20 mouse cellular contexts compared by ENCODE assay signal in genomic region chr9:3345967-3346366, GRCm38 (mm10). TPM values are rescaled to one million over a fixed set of nuclear protein-coding genes. Genes with fewer than 3 reads are reported as not detected.
A peak's percentile ranks its signal among the peaks of the same experiment; 100 is the strongest.
DNase-seq lines count a peak whose midpoint lies in the region; ATAC-seq and TF ChIP-seq lines count a peak whose summit lies in the region.
"Had no signal": no experiment of that assay in that cellular context is flagged by ENCODE, and none has a peak within 500 bp of the region (broad histone marks: within the 10 kb centered on the region; RNA-seq: fewer than 3 reads in every experiment).

No protein-coding gene starts in this region.

- H3K27me3 ChIP-seq in liver, embryonic 15.5 days, result no peaks in the 10 kb centered on the region
- H3K27me3 ChIP-seq in heart, adult 2 months (ENCODE audit: control insufficient read depth, insufficient read depth, low read length), result no peaks in the 10 kb centered on the region
- H3K27me3 ChIP-seq in midbrain, embryonic 11.5 days (ENCODE audit: control insufficient read depth, insufficient read depth, low read length), result no peaks in the 10 kb centered on the region
- H3K27me3 ChIP-seq in heart, embryonic 10.5 days (ENCODE audit: insufficient read depth, poor library complexity, severe bottlenecking), result no peaks in the 10 kb centered on the region
- H3K27me3 ChIP-seq: embryonic facial prominence, embryonic 12.5 days; forebrain, embryonic 13.5 days; hindbrain, embryonic 13.5 days; Patski had no signal

- peak; percentile 84 for ATAC-seq in erythroid progenitor cell, adult 5-6 weeks (replicated peaks; ENCODE audit: low FRiP score, poor library complexity, severe bottlenecking)
- peak; percentile 80 for ATAC-seq in liver, embryonic 15.5 days (ENCODE audit: insufficient read depth)
- ATAC-seq in megakaryocyte-erythroid progenitor cell, adult 5-6 weeks (replicated peaks; ENCODE audit: low FRiP score, low TSS enrichment, poor library complexity, severe bottlenecking), result peak; percentile 87
- ATAC-seq in midbrain, embryonic 11.5 days (ENCODE audit: low FRiP score), result no peak
- ATAC-seq: activated CD4-positive, CD25-positive, alpha-beta regulatory T cell, adult 4 months; forebrain, embryonic 13.5 days; forebrain, postnatal 0 days; hindbrain, postnatal 0 days; Patski had no signal

- TF ChIP-seq POLR2A in heart, adult 2 months (IDR thresholded peaks at IDR 0.05; ENCODE audit: insufficient read depth, low read depth, low read length), result no peak

- peak overlapping the region; percentile 25 for H3K4me2 ChIP-seq in liver, embryonic 15.5 days
- H3K4me2 ChIP-seq in midbrain, embryonic 11.5 days, result no peak overlapping the region
- H3K4me2 ChIP-seq: embryonic facial prominence, embryonic 12.5 days; forebrain, embryonic 13.5 days; hindbrain, embryonic 13.5 days had no signal

- 14% methylated on average over 1 of the region's 1 CpGs for WGBS in liver, embryonic 15.5 days (ENCODE audit: insufficient replicate concordance)
- WGBS in heart, adult 2 months, result 63% methylated on average over 1 of the region's 1 CpGs
- whole genome bisulfite sequencing in midbrain, embryonic 11.5 days, result 82% methylated on average over 1 of the region's 1 CpGs
- 67% methylated on average over 1 of the region's 1 CpGs for WGBS in heart, embryonic 10.5 days

- DNase-seq in MEL-GATA-1-ER (ENCODE audit: extremely low read depth, low read depth), result peak; percentile 69
- no peak for DNase-seq in heart, adult 2 months
- no peak for DNase-seq in midbrain, embryonic 11.5 days (ENCODE audit: low spot score, missing footprints)
- no peak for DNase-seq in heart, embryonic 10.5 days (ENCODE audit: low spot score)
- DNase-seq: adrenal gland, postnatal 14 days; cerebellum, adult 18-20 months; cerebellum, postnatal 10 days; embryo, embryonic 11 days; forebrain, postnatal 0 days; gastrocnemius, postnatal 14 days; heart, postnatal 10 days had no signal

- H3K27ac ChIP-seq in liver, embryonic 15.5 days (replicated peaks), result peak overlapping the region; percentile 87
- H3K27ac ChIP-seq in heart, adult 2 months, result no peak overlapping the region
- H3K27ac ChIP-seq in midbrain, embryonic 11.5 days (ENCODE audit: low read depth, low read length), result no peak overlapping the region
- H3K27ac ChIP-seq in heart, embryonic 10.5 days, result no peak overlapping the region
- H3K27ac ChIP-seq: embryonic facial prominence, embryonic 12.5 days; forebrain, embryonic 13.5 days; hindbrain, embryonic 13.5 days; hindbrain, postnatal 0 days had no signal

- H3K4me1 ChIP-seq in liver, embryonic 15.5 days (replicated peaks), result peaks cover 25% of the 10 kb centered on the region
- H3K4me1 ChIP-seq in heart, adult 2 months (ENCODE audit: control insufficient read depth, insufficient read depth, low read length), result no peaks in the 10 kb centered on the region
- H3K4me1 ChIP-seq in midbrain, embryonic 11.5 days (ENCODE audit: control insufficient read depth, insufficient read depth, low read length), result no peaks in the 10 kb centered on the region
- H3K4me1 ChIP-seq in heart, embryonic 10.5 days, result no peaks in the 10 kb centered on the region
- H3K4me1 ChIP-seq: embryonic facial prominence, embryonic 12.5 days; forebrain, embryonic 13.5 days; hindbrain, embryonic 13.5 days had no signal

- H3K4me3 ChIP-seq in liver, embryonic 15.5 days (replicated peaks), result no peak overlapping the region
- H3K4me3 ChIP-seq in heart, adult 2 months, result no peak overlapping the region
- no peak overlapping the region for H3K4me3 ChIP-seq in midbrain, embryonic 11.5 days (ENCODE audit: low read depth, low read length)
- H3K4me3 ChIP-seq in heart, embryonic 10.5 days, result no peak overlapping the region
- H3K4me3 ChIP-seq: embryonic facial prominence, embryonic 12.5 days; forebrain, embryonic 13.5 days; hindbrain, embryonic 13.5 days had no signal

- H3K36me3 ChIP-seq in liver, embryonic 15.5 days (replicated peaks), result peaks cover 57% of the 10 kb centered on the region
- H3K36me3 ChIP-seq in heart, adult 2 months (ENCODE audit: control insufficient read depth, insufficient read depth, low read length), result peaks cover 7% of the 10 kb centered on the region
- peaks cover 11% of the 10 kb centered on the region; the same call in 1 of the 2 replicates for H3K36me3 ChIP-seq in midbrain, embryonic 11.5 days (ENCODE audit: control insufficient read depth, insufficient read depth, low read length)
- H3K36me3 ChIP-seq in heart, embryonic 10.5 days, result peaks cover 58% of the 10 kb centered on the region

- intact Hi-C loops in heart, adult 2 months (cut with DNase I), result no loop called here

- no peaks in the 10 kb centered on the region for H3K9me3 ChIP-seq in liver, embryonic 15.5 days (replicated peaks)
- H3K9me3 ChIP-seq in midbrain, embryonic 11.5 days (ENCODE audit: control insufficient read depth, low read length), result no peaks in the 10 kb centered on the region
- H3K9me3 ChIP-seq in heart, embryonic 10.5 days, result no peaks in the 10 kb centered on the region
- H3K9me3 ChIP-seq: embryonic facial prominence, embryonic 12.5 days; forebrain, embryonic 13.5 days; hindbrain, embryonic 13.5 days had no signal

- TF ChIP-seq EP300 in heart, adult 2 months (IDR thresholded peaks at IDR 0.05; ENCODE audit: insufficient read depth, low read depth, low read length), result no peak

- H3K9ac ChIP-seq in liver, embryonic 15.5 days, result no peak overlapping the region
- no peak overlapping the region for H3K9ac ChIP-seq in heart, adult 2 months (ENCODE audit: low read depth, low read length)
- H3K9ac ChIP-seq in midbrain, embryonic 11.5 days (ENCODE audit: low read length), result no peak overlapping the region
- H3K9ac ChIP-seq: embryonic facial prominence, embryonic 12.5 days; forebrain, embryonic 13.5 days; forebrain, postnatal 0 days; hindbrain, embryonic 13.5 days had no signal

- TF ChIP-seq CTCF in heart, adult 2 months (IDR thresholded peaks at IDR 0.05), result no peak

- H3K79me2 ChIP-seq in heart, adult 2 months (replicated peaks; ENCODE audit: control insufficient read depth, insufficient read depth, low read length), result no peaks in the 10 kb centered on the region

RNA-seq across cellular contexts. Expression of gene Alkbh8, which starts 11.0 kb away (rescaled TPM):
- total RNA-seq in erythroid progenitor cell, adult 5-6 weeks (2015; ENCODE audit: low replicate concordance), result 19.5 and 19.7 TPM in 2 replicates
- 28.4 and 29.0 TPM in 2 replicates for total RNA-seq in erythroid progenitor cell, adult 5-6 weeks (2017; ENCODE audit: low replicate concordance)
- 16.7 and 17.4 TPM in 2 replicates for polyA plus RNA-seq in liver, embryonic 15.5 days (2015; fragmentation: Nextera tagmentation; extraction: Ambion mirVana)
- total RNA-seq in megakaryocyte-erythroid progenitor cell, adult 5-6 weeks (2014; fragmentation: Nextera tagmentation), result 38.6 and 42.1 TPM in 2 replicates
- total RNA-seq in megakaryocyte-erythroid progenitor cell, adult 5-6 weeks (2017), result 52.1 and 60.7 TPM in 2 replicates
- total RNA-seq in heart, adult 2 months (2021), result 10 to 100 TPM; 12.7 to 16.6 TPM
- polyA plus RNA-seq in heart, adult 2 months (2012; rRNA removed), result 1.7 and 3.1 TPM in 2 replicates
- polyA plus RNA-seq in midbrain, embryonic 11.5 days (2014; fragmentation: Nextera tagmentation; extraction: Ambion mirVana), result 36.7 and 38.8 TPM in 2 replicates
- 19.9 and 22.2 TPM in 2 replicates for polyA plus RNA-seq in heart, embryonic 10.5 days (2016; fragmentation: Nextera tagmentation; extraction: Ambion mirVana)

RNA-seq across cellular contexts. Expression of gene Cwf19l2, which starts 57.4 kb away (rescaled TPM):
- total RNA-seq in erythroid progenitor cell, adult 5-6 weeks (2015; ENCODE audit: low replicate concordance), result 11.3 and 16.9 TPM in 2 replicates
- total RNA-seq in erythroid progenitor cell, adult 5-6 weeks (2017; ENCODE audit: low replicate concordance), result 12.7 and 28.8 TPM in 2 replicates
- polyA plus RNA-seq in liver, embryonic 15.5 days (2015; fragmentation: Nextera tagmentation; extraction: Ambion mirVana), result 3.3 and 3.7 TPM in 2 replicates
- total RNA-seq in megakaryocyte-erythroid progenitor cell, adult 5-6 weeks (2014; fragmentation: Nextera tagmentation), result 15.0 and 20.5 TPM in 2 replicates
- total RNA-seq in megakaryocyte-erythroid progenitor cell, adult 5-6 weeks (2017), result 33.8 and 36.0 TPM in 2 replicates
- 10 to 100 TPM; 12.1 to 12.7 TPM for total RNA-seq in heart, adult 2 months (2021)
- 0.96 and 1.9 TPM in 2 replicates for polyA plus RNA-seq in heart, adult 2 months (2012; rRNA removed)
- polyA plus RNA-seq in midbrain, embryonic 11.5 days (2014; fragmentation: Nextera tagmentation; extraction: Ambion mirVana), result 13.9 and 15.7 TPM in 2 replicates
- polyA plus RNA-seq in heart, embryonic 10.5 days (2016; fragmentation: Nextera tagmentation; extraction: Ambion mirVana), result 10.2 and 12.5 TPM in 2 replicates
